In genomic region chr15:88750677-88751563, GRCm38 (mm10) we compare ENCODE assay signal across 8 mouse cellular contexts. TPM values are rescaled to one million over a fixed set of nuclear protein-coding genes. Genes with fewer than 3 reads are reported as not detected.
DNase-seq lines count a peak whose midpoint lies in the region; ATAC-seq and TF ChIP-seq lines count a peak whose summit lies in the region.

No protein-coding gene starts in this region.

- H3K9ac ChIP-seq in forebrain, embryonic 12.5 days = peak overlapping the region; percentile 94
- H3K9ac ChIP-seq in heart, postnatal 0 days (replicated peaks; ENCODE audit: low read depth, low read length) = peak overlapping the region; percentile 77
- peak overlapping the region; percentile 76 for H3K9ac ChIP-seq in liver, embryonic 16.5 days (ENCODE audit: low read depth, low read length)
- H3K9ac ChIP-seq in neural tube, embryonic 13.5 days = peak overlapping the region; percentile 75

- TF ChIP-seq CTCF in E14TG2a.4 (conservative IDR thresholded peaks at IDR 0.05; ENCODE audit: low read length) = no peak
- TF ChIP-seq CTCF in heart, postnatal 0 days (IDR thresholded peaks at IDR 0.05; ENCODE audit: low read depth) = no peak
- TF ChIP-seq CTCF in testis, adult 2 months (IDR thresholded peaks at IDR 0.05; ENCODE audit: control insufficient read depth, insufficient read depth, insufficient replicate concordance, low read depth, low read length) = no peak

- peaks cover 16% of the 10 kb centered on the region for H3K36me3 ChIP-seq in E14TG2a.4 (ENCODE audit: insufficient read depth, low read length)
- peaks cover 10% of the 10 kb centered on the region for H3K36me3 ChIP-seq in forebrain, embryonic 12.5 days (replicated peaks)
- 0 out of 2 replicates have a peak, but pooled peaks cover 4% of the 10 kb centered on the region for H3K36me3 ChIP-seq in heart, postnatal 0 days (replicated peaks; ENCODE audit: control insufficient read depth, insufficient read depth, low read length)
- H3K36me3 ChIP-seq in liver, embryonic 16.5 days (ENCODE audit: control insufficient read depth, insufficient read depth) = peaks cover 7% of the 10 kb centered on the region; the same call in 1 of the 2 replicates
- H3K36me3 ChIP-seq in neural tube, embryonic 13.5 days = 0 out of 2 replicates have a peak, but pooled peaks cover 6% of the 10 kb centered on the region
- H3K36me3 ChIP-seq in testis, adult 2 months (ENCODE audit: control insufficient read depth, insufficient read depth, low read length) = no peaks in the 10 kb centered on the region

- peak overlapping the region; percentile 95 for H3K27ac ChIP-seq in forebrain, embryonic 12.5 days
- H3K27ac ChIP-seq in heart, postnatal 0 days (ENCODE audit: low read depth) = peak overlapping the region; percentile 91
- H3K27ac ChIP-seq in liver, embryonic 16.5 days (ENCODE audit: low read length) = peak overlapping the region; percentile 93
- H3K27ac ChIP-seq in neural tube, embryonic 13.5 days (replicated peaks) = peak overlapping the region; percentile 95
- peak overlapping the region; percentile 98 for H3K27ac ChIP-seq in testis, adult 2 months (ENCODE audit: control insufficient read depth, insufficient read depth, low read depth, low read length)

- H3K4me2 ChIP-seq in forebrain, embryonic 12.5 days = peak overlapping the region; percentile 81
- peak overlapping the region; percentile 80 for H3K4me2 ChIP-seq in heart, postnatal 0 days (ENCODE audit: low read depth, low read length)
- peak overlapping the region; percentile 77 for H3K4me2 ChIP-seq in liver, embryonic 16.5 days (ENCODE audit: low read depth, low read length)
- peak overlapping the region; percentile 87 for H3K4me2 ChIP-seq in neural tube, embryonic 13.5 days

- no peaks in the 10 kb centered on the region for H3K9me3 ChIP-seq in E14TG2a.4 (ENCODE audit: low read length)
- no peaks in the 10 kb centered on the region for H3K9me3 ChIP-seq in forebrain, embryonic 12.5 days
- no peaks in the 10 kb centered on the region for H3K9me3 ChIP-seq in heart, postnatal 0 days (replicated peaks; ENCODE audit: control insufficient read depth, low read length)
- no peaks in the 10 kb centered on the region for H3K9me3 ChIP-seq in liver, embryonic 16.5 days (replicated peaks; ENCODE audit: control insufficient read depth, low read length)
- no peaks in the 10 kb centered on the region for H3K9me3 ChIP-seq in neural tube, embryonic 13.5 days

- peaks cover 39% of the 10 kb centered on the region for H3K4me1 ChIP-seq in E14TG2a.4 (replicated peaks; ENCODE audit: low read depth, low read length)
- peaks cover 22% of the 10 kb centered on the region for H3K4me1 ChIP-seq in forebrain, embryonic 12.5 days
- H3K4me1 ChIP-seq in heart, postnatal 0 days (ENCODE audit: control insufficient read depth, insufficient read depth) = peaks cover 13% of the 10 kb centered on the region; the same call in 1 of the 2 replicates
- H3K4me1 ChIP-seq in liver, embryonic 16.5 days (ENCODE audit: control insufficient read depth, low read depth, low read length) = peaks cover 23% of the 10 kb centered on the region
- H3K4me1 ChIP-seq in neural tube, embryonic 13.5 days (replicated peaks) = peaks cover 34% of the 10 kb centered on the region
- peaks cover 8% of the 10 kb centered on the region for H3K4me1 ChIP-seq in testis, adult 2 months (ENCODE audit: control insufficient read depth, insufficient read depth, low read length)

- ATAC-seq in forebrain, embryonic 12.5 days (ENCODE audit: low FRiP score) = peak; percentile 98
- ATAC-seq in heart, postnatal 0 days (ENCODE audit: insufficient read depth, low read depth) = peak; percentile 99
- ATAC-seq in liver, embryonic 16.5 days (ENCODE audit: low read depth) = peak; percentile 95
- peak; percentile 98 for ATAC-seq in neural tube, embryonic 13.5 days (ENCODE audit: low read depth)

- peaks cover 4% of the 10 kb centered on the region; the same call in 1 of the 2 replicates for H3K27me3 ChIP-seq in E14TG2a.4 (ENCODE audit: insufficient read depth, low read length)
- no peaks in the 10 kb centered on the region for H3K27me3 ChIP-seq in forebrain, embryonic 12.5 days
- no peaks in the 10 kb centered on the region for H3K27me3 ChIP-seq in heart, postnatal 0 days (ENCODE audit: control insufficient read depth, insufficient read depth, low read length)
- H3K27me3 ChIP-seq in liver, embryonic 16.5 days (ENCODE audit: control insufficient read depth, insufficient read depth, low read depth, low read length) = no peaks in the 10 kb centered on the region
- no peaks in the 10 kb centered on the region for H3K27me3 ChIP-seq in neural tube, embryonic 13.5 days
- H3K27me3 ChIP-seq in testis, adult 2 months (ENCODE audit: control insufficient read depth, insufficient read depth, low read length) = no peaks in the 10 kb centered on the region

- H3K4me3 ChIP-seq in E14TG2a.4 (replicated peaks; ENCODE audit: low read length) = peak overlapping the region; percentile 84
- peak overlapping the region; percentile 97 for H3K4me3 ChIP-seq in forebrain, embryonic 12.5 days (replicated peaks)
- peak overlapping the region; percentile 86 for H3K4me3 ChIP-seq in heart, postnatal 0 days (ENCODE audit: low read depth, low read length)
- peak overlapping the region; percentile 91 for H3K4me3 ChIP-seq in liver, embryonic 16.5 days (ENCODE audit: low read depth, low read length)
- H3K4me3 ChIP-seq in neural tube, embryonic 13.5 days = peak overlapping the region; percentile 85
- H3K4me3 ChIP-seq in testis, adult 2 months (ENCODE audit: control insufficient read depth, low read depth, low read length) = peak overlapping the region; percentile 84

- no peak for TF ChIP-seq EP300 in heart, postnatal 0 days (IDR thresholded peaks at IDR 0.05; ENCODE audit: low read depth)

- peak; percentile 98 for DNase-seq in c-Kit-positive CD71-positive TER-119-positive erythroid progenitor cells, embryonic 14.5 days (ENCODE audit: low spot score)
- peak; percentile 99 for DNase-seq in heart, postnatal 0 days (ENCODE audit: low spot score)
- peak; percentile 98 to 99 for DNase-seq in kidney, postnatal 4 days

- WGBS in forebrain, embryonic 12.5 days = 6% methylated on average over 54 of the region's 54 CpGs
- 6% methylated on average over 52 of the region's 54 CpGs for WGBS in heart, postnatal 0 days
- 3% methylated on average over 54 of the region's 54 CpGs for WGBS in liver, embryonic 16.5 days (ENCODE audit: insufficient replicate concordance)
- 6% methylated on average over 53 of the region's 54 CpGs for WGBS in neural tube, embryonic 13.5 days

- peak; percentile 94 for TF ChIP-seq POLR2A in testis, adult 2 months (IDR thresholded peaks at IDR 0.05; ENCODE audit: control insufficient read depth, low read depth, low read length)

RNA-seq across cellular contexts. Expression of gene Zbed4, which starts 0.5 kb away (rescaled TPM):
- polyA plus RNA-seq in forebrain, embryonic 12.5 days (2016; fragmentation: Nextera tagmentation; extraction: Ambion mirVana) = 43.6 and 47.1 TPM in 2 replicates
- total RNA-seq in heart, postnatal 0 days (2014; rRNA removed; ENCODE audit: low replicate concordance) = 15.7 and 16.6 TPM in 2 replicates
- polyA plus RNA-seq in heart, postnatal 0 days (2015; fragmentation: Nextera tagmentation; extraction: Ambion mirVana) = 4.0 and 5.1 TPM in 2 replicates
- polyA plus RNA-seq in liver, embryonic 16.5 days (2015; fragmentation: Nextera tagmentation; extraction: Ambion mirVana) = 10.0 and 10.2 TPM in 2 replicates
- 22.5 and 24.7 TPM in 2 replicates for polyA plus RNA-seq in neural tube, embryonic 13.5 days (2015; fragmentation: Nextera tagmentation; extraction: Ambion mirVana)
- 14.4 and 16.8 TPM in 2 replicates for polyA plus RNA-seq in testis, adult 2 months (2012; rRNA removed)

RNA-seq across cellular contexts. Expression of gene Brd1, which starts 16.9 kb away (rescaled TPM):
- polyA plus RNA-seq in forebrain, embryonic 12.5 days (2016; fragmentation: Nextera tagmentation; extraction: Ambion mirVana) = 30.0 and 31.8 TPM in 2 replicates
- total RNA-seq in heart, postnatal 0 days (2014; rRNA removed; ENCODE audit: low replicate concordance) = 35.8 and 36.8 TPM in 2 replicates
- 7.9 and 9.9 TPM in 2 replicates for polyA plus RNA-seq in heart, postnatal 0 days (2015; fragmentation: Nextera tagmentation; extraction: Ambion mirVana)
- polyA plus RNA-seq in liver, embryonic 16.5 days (2015; fragmentation: Nextera tagmentation; extraction: Ambion mirVana) = 6.1 and 7.0 TPM in 2 replicates
- 18.1 and 20.3 TPM in 2 replicates for polyA plus RNA-seq in neural tube, embryonic 13.5 days (2015; fragmentation: Nextera tagmentation; extraction: Ambion mirVana)
- 13.6 and 14.4 TPM in 2 replicates for polyA plus RNA-seq in testis, adult 2 months (2012; rRNA removed)

Comparison
In these comparisons a context has a peak if more than half of its experiments do, and no peak if none do; other contexts are left out.
1. Peak in every context shown above with its lines: DNase-seq, ATAC-seq, H3K4me3 ChIP-seq and H3K27ac ChIP-seq.